Mouse (Mus musculus) bone marrow macrophage, adult 2 months (primary cell): ENCODE data around the gene Six6.

Experiments
- CTCF ChIP-seq: IDR thresholded peaks from 2 replicates; pipeline ENCODE4 v1.5.1; 2012; ENCODE audit warnings: low read depth, mild to moderate bottlenecking, low read length, moderate library complexity
- POLR2A ChIP-seq: IDR thresholded peaks from 2 replicates; pipeline ENCODE4 v1.6.1; 2012; ENCODE audit warnings: mild to moderate bottlenecking, low read depth, low read length, borderline replicate concordance

DNA sequence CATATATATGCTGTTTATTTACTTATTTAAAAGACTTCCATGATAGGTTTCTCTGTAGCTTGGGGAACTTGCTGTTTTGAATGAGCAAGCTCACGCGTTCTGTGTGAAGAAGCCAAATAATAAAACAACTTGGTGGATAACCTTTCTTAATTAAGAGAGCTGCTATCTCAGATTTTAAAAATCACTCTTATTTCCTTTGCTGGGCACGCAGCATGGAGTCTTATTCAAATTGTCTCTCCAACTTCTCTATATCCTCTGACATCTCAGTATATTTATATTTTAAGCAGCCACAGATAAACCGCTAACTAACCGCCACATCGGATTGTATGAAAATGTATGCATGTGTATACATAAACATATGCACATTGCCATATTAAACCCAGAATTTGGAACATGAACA is 2.5 kb downstream of the Six6 start:
- TF ChIP-seq CTCF = no peak
- no peak for TF ChIP-seq POLR2A
